Mouse (Mus musculus): ENCODE measurements around the gene Eif3i. TPM values are rescaled to one million over a fixed set of nuclear protein-coding genes. Genes with fewer than 3 reads are reported as not detected.

Gene Eif3i
- total RNA-seq, 2 experiments from 2014 or later = 128 TPM

DNA sequence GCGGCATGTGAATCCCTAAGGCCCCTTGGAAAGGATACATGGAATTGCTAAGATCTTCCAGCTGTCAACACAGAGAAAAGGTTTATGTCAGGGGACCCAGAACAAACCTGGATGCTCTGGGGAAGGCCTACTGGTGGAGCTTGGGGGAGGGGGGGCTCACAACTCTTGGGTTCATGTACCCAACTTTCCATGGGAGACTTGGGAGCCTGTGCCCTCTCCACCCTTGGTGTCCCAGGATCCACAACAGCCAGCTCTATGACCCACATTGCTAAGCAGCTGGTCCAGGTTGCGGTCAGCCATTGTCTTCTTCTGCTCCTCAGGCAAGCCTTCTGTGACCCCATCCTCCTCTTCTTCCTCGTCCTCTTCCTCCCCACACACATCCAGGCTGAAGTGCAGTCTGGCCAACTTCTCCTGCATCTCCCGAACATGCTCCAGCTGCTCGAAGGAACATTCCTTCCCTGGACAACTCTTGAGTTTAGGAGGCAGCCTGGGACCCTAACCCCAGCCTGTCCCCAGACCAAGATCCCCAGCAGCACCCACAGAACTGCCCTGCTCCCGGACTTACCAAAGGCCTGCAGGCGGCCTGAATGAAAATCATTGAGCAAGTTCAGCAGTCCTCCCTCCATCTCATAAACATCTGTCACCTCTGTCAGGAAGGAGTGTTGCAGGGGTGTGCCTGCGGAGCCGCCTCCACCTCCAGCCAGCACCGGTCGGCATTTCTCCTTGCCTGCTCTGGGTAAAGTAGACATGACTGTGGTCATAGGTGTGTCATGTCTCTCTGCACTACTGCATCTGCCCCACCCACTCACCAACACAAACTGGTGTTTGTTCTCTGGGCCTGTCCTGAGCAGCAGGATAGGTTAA lies 20.2 kb upstream of the Eif3i start:
- no peak for DNase-seq (ENCODE audit: extremely low spot score in 1 of 2, low spot score in 1 of 2)

DNA sequence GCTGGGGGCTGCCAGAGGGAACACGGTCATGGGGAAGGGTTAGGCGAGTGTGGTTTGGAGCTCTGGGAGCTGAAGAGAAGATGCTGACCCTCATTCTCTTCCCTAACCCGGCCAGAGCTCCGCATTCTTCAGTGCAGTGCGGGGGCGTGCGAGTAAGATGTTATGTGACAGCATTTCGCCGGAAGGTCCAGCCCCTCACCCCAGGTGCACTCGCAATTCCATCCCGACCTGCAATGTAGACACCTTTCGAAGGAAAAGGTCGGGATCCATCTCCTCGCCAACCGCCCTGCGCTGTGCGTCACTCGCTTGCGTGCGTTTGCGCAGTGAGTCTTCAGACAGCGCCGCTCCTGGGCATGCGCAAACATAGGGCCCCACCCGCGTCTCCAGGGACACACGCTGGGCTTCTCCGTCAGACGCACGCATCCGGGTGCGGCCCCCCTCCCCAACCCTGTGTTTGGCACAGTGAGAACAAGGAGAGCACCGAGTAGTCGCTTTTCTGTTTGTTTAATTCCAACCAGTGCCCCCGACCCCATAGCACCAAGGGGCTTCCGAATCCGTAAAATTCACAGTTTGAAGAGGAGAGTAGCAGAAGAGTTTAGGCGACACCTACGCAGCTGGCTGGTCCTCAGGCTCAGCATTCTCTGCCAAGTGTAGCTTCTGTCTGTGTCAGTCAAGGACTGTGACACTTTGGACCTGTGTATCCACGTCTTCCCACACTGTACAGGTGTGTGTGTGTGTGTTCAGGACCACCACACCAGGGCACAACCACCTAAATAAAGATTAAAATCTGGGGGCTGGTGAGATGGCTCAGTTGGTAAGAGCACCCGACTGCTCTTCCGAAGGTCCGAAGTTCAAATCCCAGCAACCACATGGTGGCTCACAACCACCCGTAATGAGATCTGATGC lies 18.6 kb upstream of the Eif3i start, which contains the start of gene Iqcc:
Gene Iqcc, minus strand, starts transcription at position 314 of the 906 bp plus-strand sequence.
- DNase-seq (ENCODE audit: extremely low spot score in 1 of 2, low spot score in 1 of 2) = peak; percentile 83 to 95

DNA sequence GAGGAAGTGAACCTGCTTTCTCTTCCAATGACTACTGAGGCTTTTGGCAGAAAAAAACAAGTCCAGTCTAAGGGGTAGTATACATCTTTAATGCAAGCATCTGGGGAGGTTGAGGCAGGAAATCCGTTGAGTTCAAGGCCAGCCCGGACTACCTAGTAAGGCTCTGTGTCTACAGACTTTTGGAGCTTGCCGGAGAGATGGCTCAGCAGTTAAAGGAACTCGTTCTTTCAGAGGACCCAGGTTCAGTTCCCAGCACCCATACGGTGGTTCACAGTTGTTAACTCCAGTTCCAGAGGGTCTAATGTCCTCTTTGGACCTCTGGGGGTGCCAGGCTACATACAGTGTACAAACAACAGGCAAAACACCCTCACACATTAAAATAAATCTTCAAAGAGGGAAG lies 17.6 kb upstream of the Eif3i start:
- no peak for DNase-seq (ENCODE audit: extremely low spot score in 1 of 2, low spot score in 1 of 2)

DNA sequence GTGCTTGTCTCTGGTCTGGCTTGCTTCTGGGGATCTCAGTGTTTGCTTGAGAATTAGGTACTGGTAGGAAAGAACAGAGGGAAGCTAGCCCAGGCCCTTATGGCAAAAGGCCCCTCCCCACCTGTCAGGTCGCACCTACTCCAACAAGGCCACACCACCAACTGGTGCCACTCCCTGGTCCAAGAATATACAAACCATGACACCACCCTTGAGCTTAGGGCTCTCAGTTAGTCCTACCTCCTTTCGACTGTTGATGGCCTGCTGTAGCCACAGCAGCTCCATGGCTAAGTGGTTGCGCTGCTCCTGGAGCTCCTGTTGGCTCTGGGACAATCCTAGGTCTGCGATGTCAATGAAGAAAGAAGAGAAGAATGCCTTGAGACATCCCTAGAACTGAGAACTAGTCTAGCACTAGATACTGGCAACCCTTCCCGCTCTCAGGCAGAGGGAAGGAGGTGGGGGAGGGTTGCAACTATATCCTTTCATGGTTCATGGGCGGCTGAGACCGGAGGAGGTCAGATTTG lies 16.7 kb upstream of the Eif3i start:
- DNase-seq (ENCODE audit: extremely low spot score in 1 of 2, low spot score in 1 of 2) = no peak

DNA sequence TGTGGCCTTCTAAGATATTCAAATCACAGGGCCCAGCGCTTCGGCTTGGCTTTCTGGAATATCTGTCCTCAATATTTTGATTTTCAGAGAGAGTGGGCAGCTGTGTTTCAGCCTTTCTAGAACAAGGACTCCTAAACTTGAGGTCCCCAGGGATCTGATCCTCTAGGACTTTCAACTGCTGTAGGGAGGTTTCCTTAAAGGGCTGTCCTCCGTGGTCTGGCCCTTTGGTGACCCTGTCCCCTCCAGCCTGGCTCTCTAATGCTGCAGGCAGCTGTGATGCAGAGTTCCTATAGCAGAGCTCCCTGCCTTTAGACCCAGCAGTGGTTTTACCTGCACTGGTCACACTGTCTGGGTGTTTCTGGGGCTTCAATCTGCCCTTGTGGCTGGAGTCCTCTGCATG lies 16.2 kb upstream of the Eif3i start:
- DNase-seq (ENCODE audit: extremely low spot score in 1 of 2, low spot score in 1 of 2) = no peak

DNA sequence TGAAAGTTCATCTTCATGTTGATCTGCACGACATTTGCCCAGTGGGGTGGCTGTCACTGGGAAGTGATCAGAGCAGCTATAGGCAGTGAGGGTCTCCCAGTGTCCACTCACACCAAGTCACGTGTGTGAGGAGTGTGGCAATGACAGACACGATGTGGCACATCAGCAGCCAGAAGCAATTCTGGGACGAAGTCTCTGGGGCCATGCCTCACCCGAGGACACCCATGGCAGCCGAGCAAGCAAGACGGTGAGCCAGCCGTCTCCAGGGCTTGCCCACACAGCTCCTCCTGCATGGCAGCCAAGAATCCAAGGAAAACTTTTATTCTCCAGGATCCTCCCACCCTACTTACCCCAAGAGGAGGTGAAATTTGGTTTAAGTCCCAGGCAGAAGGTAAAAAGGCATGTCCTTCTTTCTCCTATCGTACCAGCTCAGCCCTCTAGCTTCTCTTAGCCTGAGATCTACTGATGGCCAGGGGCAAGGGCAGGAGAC lies 15.4 kb upstream of the Eif3i start:
- DNase-seq (ENCODE audit: extremely low spot score in 1 of 2, low spot score in 1 of 2) = no peak

DNA sequence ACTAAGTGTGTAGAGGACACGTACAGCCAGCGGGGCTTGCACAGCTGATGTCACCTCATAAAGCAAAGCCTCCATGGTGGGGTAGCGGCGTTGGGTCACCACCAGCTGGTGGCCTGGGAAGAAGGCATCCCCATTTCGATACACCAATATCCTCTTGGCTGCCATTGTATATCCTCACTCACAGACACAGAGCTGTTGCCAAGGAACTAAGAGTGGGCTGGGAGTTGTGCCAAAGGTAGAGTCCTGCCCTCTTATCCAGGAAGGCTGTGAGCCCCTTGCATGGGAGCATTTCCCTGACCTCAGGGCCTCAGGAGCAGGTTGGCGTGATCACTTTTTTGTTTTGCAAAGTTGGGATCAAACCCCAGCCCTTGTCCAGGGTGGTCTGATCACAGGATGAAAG lies 13.6 kb upstream of the Eif3i start, which contains the start of gene Dcdc2b:
Gene Dcdc2b, minus strand, starts transcription at position 165 of the 400 bp plus-strand sequence.
- DNase-seq (ENCODE audit: extremely low spot score in 1 of 2, low spot score in 1 of 2) = no peak

DNA sequence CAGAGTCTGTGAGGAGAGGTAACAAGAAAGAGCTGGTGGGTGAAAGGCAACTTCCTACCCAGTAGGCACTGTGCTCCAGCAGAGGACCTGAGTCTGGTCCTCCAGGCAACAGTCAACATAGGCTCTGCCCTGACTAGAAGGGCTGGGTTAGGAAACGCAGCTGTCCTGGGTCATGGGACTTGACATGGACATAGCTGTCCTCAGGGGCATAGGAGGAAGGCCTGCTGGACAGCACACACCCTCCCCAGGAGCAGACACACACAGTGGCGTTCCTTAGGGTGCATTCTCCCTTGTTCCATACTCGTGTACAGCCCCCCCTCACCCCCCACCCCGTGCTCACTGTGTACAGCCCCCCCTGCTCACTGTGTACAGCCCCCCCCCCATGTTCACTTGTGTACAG lies 10.0 kb upstream of the Eif3i start:
- DNase-seq (ENCODE audit: extremely low spot score in 1 of 2, low spot score in 1 of 2) = no peak

DNA sequence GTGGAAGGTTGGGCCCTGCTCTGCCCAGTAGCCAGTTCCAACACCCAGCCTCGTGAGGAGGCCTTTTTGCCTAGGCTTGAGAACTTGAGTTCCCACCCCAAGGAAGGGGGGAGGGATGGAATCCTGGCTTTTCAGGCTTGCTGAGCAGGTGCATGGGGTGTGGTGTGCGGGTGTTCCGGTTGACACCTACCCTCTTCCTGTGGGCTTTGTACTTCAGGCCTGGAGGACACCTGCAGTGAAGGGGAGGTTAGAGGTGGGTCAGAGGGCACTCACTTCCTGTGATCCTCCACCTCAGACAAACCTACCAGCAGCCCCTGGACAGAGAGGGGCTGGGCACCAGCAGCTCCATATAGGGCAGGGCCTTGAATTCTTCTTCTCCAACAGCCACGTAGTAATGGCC lies 9.6 kb upstream of the Eif3i start:
- no peak for DNase-seq (ENCODE audit: extremely low spot score in 1 of 2, low spot score in 1 of 2)

DNA sequence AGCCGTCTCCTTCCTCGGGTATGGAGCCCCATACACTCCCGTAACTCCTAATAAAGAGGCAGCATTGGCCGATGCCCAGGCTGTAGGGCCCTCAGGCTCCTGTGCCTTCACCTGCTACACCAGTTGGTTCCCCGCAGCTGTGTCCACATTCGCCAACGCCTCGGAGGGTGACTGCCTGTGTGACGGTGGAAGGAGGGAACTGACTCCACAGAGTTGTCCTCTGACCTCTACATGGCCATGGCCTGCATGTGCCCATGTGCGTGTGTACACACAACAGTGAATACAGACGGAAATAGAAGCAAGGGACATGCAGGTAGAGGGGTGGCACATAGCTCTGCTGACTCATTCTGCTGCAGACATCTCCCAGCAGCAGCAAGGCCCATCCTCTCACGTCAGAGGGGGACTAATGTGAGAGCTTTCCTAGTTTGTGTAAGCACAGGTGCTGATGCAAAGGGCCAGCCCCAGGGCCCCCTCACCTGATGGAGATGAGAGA lies 8.7 kb upstream of the Eif3i start:
- no peak for DNase-seq (ENCODE audit: extremely low spot score in 1 of 2, low spot score in 1 of 2)

DNA sequence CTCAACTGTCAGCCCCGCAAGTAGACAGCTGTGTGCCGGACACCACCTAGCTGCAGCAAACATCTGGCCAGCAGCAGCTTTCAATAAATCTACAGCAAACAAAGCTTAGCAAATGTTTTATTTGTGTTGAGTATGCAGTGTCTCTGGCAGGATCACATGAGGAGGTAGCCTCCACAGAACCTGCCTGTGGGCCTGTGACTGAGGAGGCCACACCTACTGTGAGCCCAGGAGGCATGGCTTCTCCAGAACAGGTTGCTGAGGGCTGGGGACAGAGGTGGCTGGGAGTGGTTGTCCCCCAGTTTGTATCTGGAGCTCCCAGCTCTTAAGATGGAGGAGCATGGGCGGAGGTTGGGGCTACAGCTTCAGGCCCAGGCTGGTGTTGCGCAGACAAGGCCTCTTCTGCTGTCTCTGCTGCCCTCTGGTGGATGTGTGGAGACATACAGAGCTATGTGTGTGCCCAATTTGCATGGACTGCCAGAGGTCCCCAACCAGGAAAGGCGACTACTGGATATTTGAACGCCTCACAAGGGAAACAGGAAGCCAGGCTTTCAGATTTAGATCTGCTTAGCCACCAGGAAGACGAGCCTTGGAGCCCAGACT lies 8.1 kb upstream of the Eif3i start:
- DNase-seq (ENCODE audit: extremely low spot score in 1 of 2, low spot score in 1 of 2) = peak in 1 of 2 experiments; percentile 76

DNA sequence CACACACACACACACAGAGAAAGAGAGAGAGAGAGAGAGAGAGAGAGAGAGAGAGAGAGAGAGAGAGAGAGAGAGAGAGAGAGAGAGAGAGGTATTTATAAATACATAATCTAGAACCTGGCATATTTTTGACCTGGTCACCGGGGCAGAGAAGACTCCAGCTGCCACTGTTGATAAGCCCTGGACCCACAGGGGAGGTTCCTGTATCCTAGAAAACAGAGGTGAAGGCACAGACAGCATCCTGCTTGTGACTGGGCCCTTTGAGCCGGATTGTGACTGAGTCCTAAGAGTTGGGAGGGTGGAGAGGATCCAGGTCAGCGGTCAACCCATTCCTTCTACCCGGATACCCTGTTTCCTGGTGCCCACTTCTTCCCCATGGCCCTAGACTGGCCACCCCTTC lies 11.6 kb downstream of the Eif3i start:
- DNase-seq (ENCODE audit: extremely low spot score in 1 of 2, low spot score in 1 of 2) = no peak

DNA sequence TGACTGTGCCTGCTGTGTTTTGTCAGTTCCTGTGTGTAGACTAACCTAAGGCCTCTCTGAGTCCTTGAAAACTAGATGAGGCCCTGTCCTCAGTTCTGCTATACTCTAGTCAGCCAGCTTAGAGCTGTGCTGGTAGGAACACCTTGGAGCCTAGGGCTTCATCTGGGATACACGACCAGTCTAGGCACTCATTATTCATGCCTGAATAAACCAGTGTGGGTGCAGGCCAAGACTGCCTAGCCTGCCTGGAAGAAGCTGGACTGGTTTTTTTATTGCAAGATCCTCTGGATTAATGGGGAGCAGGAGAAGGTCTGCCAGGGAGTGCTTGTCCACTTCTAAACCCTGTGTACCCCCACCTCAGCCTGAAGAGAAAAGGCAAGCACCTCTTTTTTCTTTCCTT lies 13.5 kb downstream of the Eif3i start:
- DNase-seq (ENCODE audit: extremely low spot score in 1 of 2, low spot score in 1 of 2) = no peak

DNA sequence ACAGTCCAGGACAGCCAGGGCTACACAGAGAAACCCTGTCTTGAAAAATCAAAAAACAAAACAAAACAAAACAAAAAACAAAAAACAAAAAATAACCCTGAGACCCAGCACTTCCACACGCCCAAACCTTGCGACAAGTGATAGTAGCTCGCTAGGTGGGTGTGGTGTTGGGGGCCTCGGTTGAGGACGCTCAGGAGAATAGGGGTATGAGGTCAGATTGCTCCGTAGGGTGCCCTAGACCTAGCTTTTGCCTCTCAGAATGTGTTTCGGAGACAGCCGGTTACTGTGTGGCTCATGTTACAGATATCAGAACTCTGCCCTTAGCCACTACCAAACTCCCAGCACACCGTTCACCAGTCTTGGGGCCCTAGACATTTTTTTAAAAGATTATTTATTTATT lies 14.7 kb downstream of the Eif3i start:
- no peak for DNase-seq (ENCODE audit: extremely low spot score in 1 of 2, low spot score in 1 of 2)

DNA sequence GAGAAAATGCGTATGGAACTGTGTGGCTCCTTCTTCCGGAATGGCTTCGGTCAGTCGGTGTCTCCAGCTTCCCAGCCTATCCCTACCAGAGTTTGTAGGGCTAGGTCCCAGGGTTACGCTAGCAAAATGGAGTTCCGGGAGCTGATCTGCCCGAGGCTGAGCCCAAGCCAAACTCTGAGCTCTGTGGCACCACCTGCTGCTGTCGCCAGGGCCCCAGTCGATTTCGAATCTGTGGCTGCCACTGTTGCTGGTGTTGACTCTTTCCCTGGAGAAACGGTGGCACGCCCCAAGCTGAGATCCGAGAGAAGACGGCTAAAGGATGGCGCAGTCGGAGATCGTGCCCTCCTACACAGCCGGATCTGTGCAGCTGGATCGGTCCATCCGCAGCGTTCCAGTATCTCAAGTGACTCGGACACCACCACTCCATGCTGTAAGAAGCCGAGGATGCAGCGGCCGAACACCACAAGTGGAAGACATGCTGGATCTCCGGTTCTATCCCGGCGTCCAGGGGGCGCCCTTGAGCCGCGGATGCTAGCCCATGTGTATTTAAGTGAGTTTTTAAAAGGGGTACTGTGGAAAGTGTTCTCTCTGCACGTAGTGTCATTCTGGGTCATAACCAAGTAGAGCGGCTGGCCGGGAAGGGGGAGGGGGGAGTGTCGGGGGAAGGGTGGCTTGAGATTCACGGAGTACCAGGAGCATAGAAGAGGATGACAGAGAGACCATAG lies 15.4 kb downstream of the Eif3i start:
- DNase-seq (ENCODE audit: extremely low spot score in 1 of 2, low spot score in 1 of 2) = peak; percentile 68 to 89

DNA sequence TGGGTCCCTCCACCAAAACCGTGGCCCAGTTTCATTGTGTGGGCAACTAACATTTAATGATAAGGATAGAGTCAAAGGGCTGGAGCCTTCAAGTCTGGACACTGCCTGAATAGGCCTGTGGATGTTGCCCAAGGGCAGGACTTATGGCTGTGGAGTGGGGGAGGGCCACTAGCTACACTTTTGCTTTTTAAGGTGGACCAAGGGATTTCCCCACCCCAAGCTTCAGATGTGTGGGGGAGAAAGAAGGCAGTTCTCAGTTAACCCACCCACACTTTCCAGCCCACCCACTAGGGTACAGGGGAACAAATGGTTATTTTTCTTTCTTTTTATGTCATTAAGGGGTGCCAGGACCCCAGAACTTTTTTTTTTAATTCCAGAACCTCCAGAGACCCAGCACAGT lies 16.1 kb downstream of the Eif3i start:
- no peak for DNase-seq (ENCODE audit: extremely low spot score in 1 of 2, low spot score in 1 of 2)

DNA sequence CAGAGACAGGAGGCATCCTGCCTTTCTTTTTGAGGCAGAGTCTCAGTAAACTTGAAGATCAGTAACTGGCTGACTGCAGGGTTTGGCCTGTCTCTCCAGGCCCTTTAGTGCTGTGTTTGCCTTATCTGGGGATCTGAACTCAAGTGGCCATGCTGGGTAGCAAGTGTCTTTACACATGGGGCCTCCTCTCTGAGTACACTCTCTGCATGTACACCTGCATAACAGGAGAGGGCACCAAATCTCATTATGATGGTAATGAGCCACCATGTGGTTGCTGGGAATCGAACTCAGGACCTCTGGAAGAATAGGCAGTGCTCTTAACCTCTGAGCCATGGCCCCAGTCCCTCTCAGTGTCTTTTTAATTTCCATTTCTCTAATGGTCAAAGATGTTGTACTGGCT lies 18.2 kb downstream of the Eif3i start:
- DNase-seq (ENCODE audit: extremely low spot score in 1 of 2, low spot score in 1 of 2) = no peak

DNA sequence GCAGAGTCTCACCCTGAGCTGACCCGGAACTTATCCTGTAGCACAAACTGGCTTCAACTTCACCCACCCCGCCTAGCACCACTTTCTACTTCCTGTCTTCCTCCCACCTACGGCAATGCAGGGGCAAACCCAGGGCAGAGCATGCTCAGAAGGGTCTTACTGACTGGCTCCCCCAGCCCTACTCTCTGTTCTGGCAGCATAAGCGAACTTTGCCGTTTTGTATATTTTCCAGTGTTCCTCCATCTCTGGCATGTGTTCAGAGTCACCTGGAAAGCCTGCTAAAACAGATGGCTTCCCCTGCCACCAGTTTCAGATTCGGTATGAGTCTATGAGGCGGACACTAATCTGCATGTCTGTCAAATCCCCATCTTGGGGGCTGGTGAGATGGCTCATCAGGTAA lies 20.1 kb downstream of the Eif3i start:
- DNase-seq (ENCODE audit: extremely low spot score in 1 of 2, low spot score in 1 of 2) = no peak

DNA sequence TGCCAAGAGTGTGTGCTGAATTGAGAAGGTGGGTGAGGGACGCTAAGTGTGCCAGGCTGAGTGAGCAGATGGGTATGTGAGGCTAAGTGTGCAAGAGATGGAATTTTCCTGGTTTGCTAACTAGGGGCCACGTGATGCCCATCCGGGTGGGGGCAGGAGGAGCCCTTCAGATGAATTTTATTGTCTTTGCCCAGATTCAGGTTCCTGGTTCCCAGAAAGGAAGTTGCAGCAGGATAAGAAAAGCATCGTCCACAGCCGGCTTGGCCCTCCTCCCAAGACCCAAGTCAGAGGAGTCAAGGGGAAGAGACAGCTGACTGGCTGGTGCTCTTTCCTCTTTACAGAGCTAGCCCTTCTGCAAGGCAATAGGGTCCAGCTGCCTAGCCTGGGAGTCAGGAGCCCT lies 22.0 kb downstream of the Eif3i start, which contains the start of gene Fam167b:
Gene Fam167b, minus strand, starts transcription at position 84 of the 400 bp plus-strand sequence.
- no peak for DNase-seq (ENCODE audit: extremely low spot score in 1 of 2, low spot score in 1 of 2)

DNA sequence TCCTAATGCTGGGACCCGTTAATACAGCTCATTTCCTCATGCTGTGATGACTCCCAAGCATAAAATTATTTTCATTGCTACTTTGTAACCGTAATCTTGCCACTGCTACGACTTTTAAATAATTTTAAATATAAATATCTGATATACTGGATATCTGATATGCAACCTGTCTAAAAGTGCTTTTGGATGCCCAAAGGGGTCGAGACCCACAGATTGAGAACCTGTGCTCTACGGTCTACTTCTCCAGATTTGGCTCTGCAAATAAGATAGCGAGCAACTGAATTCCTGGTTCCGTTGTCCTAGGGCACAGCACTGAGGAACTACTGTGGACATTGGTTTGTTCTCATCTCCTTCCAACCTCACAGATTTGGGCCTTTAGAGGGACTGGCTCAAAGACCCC lies 22.8 kb downstream of the Eif3i start:
- DNase-seq (ENCODE audit: extremely low spot score in 1 of 2, low spot score in 1 of 2) = no peak

All from layer of hippocampus, postnatal 25 days (tissue).